Mouse (Mus musculus): Measurements from ENCODE around the gene Anxa4.

Anxa4 gene

DNA sequence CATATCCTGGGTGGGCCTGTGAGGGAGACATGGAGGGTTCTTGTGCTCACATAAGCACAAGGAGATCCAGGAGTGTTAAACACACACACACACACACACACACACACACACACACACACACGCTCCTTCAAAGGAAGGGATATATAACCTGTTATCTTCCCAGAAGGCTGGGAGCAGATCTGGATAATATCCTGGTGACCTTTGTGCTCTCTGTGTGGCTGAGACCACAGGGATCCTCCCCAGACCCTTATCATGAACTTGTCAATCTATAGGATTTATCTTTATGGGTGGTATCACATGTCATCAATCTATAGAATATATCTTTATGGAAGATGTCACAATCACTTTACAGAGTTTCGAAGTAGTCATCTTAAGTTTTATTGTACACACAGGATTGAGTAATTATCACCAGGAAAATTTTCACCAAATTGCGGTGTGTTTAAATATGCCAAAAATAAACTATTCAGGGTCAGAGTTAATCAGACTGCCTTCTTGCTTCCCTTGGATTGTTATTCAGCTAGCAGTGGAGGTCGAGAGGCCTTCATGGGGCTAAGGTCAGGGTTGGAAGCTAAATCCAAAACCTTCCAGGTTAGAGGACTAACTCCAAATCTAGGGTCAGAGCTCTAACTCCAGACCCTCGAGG, 40.4 kb downstream of the Anxa4 start:
- DNase-seq (ENCODE audit: low spot score in 2 of 2): no peak

DNA sequence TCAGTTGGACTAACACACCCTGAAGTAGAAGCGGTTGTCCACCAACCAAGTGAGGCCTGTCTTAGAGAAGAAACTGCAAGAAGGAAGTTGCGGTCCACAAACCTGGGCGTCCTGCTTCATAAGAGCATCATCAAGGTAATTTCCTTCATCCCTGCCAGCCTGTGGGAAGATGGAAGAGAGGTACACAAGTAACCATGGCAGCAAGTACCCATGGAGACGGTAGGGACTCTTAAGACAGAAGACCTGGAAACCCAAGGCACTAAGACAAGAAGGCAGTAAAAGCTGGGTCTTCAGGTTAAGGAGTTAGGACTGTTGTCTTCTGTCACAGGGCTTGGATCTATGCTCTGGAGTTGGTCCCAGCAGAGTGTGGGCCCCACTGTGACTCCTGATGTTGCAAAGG, 42.4 kb downstream of the Anxa4 start:
- no peak for DNase-seq (ENCODE audit: low spot score in 2 of 2)

DNA sequence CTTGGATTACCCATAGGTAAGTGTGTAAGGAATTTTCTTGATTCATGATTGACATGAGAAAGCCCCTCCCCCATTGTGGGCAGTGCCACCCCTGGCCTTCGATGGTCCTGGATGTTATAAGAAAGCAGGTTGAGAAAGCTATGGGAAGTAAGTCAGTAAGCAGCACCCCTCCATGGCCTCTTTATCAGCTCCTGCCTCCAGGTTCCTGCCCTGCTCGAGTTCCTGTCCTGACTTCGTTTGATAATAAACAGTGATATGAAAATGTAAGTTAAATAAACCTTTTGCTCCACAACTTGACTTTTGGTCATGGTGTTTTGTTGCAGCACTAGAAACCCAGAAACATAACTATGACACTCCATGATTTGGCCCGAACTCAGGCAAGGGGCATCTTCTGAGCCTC, 43.6 kb downstream of the Anxa4 start:
- DNase-seq (ENCODE audit: low spot score in 2 of 2): no peak

DNA sequence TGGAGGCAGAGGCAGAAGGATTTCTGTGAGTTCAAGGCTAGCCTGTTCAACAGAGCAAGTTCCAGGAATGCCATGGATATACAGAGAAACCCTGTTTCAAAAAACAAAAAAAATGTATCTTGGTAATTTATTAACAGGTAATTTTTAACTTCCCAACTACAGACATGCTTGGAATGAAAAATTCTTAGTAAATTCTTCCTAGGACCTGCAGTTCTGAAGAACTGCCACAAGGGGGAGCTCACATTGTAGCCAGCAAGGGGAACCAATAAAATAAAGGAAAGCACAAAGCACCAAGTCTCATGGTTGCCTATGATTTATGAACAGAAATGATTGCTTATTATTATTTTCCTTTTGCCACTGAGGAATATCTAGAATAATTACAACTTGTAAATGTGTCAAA, 46.2 kb downstream of the Anxa4 start:
- peak in 1 of 2 experiments; percentile 43 for DNase-seq (ENCODE audit: low spot score in 2 of 2)

DNA sequence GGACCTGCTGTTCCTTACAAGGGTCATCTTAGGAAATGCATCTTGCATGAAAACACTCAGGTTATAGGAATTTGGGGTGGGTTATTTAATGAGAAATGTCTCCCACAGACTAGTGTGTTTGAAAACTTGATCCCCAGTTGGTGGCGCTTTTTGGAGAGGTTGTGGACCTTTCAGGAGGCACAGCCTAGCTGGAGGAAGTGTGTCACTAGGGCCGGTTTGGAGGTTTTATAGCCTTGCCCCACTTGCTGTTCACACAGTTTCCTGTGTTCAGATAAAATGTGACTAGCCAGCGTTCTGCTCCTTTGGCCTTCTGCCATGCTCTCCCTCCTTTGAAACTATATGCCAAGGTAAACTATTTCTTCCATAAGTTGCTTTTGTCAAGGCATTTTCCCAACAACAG, 52.7 kb downstream of the Anxa4 start:
- no peak for DNase-seq (ENCODE audit: low spot score in 2 of 2)

DNA sequence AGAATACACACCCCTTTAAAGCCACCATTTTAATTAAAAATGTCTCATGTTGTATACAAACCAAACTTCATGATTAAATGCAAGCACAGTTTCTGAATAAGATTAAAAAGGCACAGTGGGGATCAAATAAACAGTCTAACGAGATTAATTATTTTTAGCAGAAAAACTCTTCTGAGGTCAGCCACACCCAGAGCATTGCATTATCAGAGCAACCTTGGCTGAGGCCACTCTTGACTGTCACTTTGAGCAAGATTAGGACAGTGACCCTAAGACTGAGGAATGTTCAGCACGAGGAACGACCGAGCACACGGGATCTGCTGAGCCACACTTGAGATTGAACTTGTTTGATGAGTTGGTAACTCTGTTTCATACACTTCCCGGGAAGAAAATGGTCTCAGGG, 56.6 kb downstream of the Anxa4 start:
- no peak for DNase-seq (ENCODE audit: low spot score in 2 of 2)

DNA sequence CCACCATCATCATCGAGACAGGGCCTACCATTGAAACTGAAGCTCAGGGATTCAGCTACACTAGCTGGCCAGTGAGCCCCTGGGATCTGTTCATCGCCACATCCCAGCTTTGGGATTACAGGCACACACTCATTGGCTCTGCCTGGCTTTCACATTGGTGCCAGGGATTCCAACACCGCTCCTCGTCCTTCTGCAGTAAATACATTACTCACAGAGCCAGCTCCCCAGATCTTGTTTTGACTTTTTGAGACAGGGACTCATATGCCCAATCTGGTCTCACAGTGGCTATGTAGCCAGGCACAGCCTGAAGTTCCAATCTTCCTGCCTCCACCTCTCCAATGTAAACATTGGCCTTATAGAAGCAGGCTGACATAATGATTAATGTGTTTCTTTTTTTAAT, 57.1 kb downstream of the Anxa4 start:
- no peak for DNase-seq (ENCODE audit: low spot score in 2 of 2)

DNA sequence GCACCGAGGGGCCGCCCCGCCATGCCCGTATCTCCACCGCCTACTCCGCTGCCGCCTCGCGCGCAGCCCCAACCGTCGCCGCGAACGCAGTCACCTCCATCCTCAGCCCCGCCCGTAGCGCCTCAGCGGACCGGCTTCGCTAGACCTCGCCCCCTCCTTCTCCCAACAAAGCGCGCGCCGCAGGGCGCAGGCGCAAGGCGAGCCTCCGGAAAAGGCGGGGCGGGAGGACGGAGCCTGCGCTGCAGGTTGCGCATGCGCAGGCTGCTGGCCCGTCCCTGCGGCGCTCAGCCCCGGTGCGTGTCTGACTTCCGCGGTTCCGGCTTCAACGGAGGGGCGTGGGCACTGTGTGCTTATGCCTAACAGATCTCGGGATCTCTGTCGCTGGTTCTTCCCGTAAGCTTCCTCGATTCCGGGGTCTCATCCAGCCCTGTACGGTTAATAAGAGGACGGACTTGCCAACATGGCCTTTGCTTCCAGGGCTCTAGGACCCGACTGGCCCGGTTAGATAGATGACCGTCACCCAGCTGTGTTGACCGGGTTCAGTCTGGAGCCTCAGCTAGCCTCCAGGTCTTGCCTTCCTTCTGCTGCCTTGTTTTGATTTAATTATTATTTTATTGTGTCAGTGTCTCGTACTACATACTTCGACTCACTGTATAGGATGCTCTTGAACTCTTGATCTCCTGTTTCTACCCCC, 60.1 kb downstream of the Anxa4 start, which contains the start of gene Gmcl1:
TSS of gene Gmcl1 (minus strand) at position 201 of the 694 bp plus-strand sequence.
- DNase-seq (ENCODE audit: low spot score in 2 of 2): peak; percentile 85 to 93

DNA sequence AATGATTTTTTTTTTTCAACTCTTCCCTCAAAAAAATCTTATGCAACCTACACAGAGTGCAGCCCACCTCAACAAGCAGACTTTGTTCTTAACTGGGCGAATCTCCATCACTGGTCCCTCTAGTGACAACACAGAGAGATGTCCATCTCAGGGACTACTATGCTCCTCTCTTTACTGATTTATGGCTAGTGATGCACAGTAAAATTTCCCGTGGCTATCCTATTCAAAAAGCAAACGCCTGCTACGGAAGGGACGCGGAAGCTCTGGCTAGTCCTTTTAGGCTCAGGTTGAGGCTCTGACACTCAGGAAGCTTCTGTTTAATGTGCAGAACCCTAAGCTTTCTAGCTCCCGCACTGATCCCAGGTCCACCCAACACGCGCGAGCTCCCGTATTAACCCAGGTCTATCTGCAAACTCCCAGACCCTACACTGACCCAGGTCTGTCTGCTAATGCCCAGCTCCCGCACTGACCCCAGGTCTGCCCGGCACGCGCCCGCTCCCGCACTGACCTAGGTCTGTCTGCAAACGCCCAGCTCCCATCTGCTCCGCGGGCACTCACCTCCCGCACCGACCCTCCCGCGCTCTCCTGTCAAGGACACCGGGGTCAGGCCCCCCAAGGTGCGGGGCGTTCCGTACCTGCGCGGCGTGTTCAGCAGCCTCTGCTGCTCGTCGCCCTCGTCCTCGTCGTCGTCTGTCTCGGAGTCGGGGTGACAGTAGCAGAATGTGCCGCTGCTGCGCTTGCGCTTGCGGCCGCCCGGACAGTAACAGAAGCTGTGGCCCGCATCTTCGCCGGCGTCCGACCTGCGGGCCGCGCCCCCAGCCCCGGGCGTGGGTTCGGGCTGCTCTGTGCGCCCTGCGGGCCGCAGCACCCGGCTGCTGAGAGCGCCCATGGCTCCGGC, 60.9 kb downstream of the Anxa4 start:
- peak; percentile 29 to 60 for DNase-seq (ENCODE audit: low spot score in 2 of 2)

DNA sequence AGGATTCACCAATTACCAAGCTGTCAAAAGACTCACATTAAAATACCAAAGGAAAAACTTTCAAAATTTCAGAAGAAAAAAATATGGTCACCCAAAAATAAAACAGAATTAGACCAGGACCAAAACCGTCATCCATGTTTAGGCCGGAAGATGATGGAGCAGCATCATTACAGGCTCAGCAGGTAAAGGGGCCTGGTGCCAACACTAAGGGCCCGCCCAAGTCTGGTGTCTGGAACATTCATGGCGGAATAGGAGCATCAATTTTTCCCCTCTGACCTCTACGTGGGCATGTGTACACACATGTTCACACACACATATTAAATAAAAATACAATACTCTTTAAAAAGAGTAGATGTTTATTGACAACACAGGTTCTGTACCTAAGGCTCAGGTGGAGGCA, 64.7 kb downstream of the Anxa4 start:
- DNase-seq (ENCODE audit: low spot score in 2 of 2): no peak

DNA sequence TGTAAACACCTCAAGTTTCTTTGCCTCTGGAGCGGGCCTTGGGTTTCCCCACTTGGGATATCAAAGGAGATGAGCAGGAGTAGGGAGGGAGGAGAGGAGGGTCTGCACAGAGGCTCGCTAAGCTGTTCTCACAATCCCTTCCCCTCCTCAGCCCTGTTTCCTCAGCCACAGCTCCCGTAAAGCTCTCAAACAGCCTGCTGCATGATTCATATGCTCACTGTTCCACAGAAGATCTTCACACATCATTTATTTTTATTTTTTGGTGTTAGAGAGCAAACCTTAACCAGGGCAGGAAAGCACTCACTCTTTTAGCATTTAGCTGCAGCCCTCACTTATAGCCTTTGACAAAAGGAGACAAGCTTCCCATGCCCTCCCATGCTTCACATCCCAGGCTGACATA, 71.4 kb downstream of the Anxa4 start:
- no peak for DNase-seq (ENCODE audit: low spot score in 2 of 2)

DNA sequence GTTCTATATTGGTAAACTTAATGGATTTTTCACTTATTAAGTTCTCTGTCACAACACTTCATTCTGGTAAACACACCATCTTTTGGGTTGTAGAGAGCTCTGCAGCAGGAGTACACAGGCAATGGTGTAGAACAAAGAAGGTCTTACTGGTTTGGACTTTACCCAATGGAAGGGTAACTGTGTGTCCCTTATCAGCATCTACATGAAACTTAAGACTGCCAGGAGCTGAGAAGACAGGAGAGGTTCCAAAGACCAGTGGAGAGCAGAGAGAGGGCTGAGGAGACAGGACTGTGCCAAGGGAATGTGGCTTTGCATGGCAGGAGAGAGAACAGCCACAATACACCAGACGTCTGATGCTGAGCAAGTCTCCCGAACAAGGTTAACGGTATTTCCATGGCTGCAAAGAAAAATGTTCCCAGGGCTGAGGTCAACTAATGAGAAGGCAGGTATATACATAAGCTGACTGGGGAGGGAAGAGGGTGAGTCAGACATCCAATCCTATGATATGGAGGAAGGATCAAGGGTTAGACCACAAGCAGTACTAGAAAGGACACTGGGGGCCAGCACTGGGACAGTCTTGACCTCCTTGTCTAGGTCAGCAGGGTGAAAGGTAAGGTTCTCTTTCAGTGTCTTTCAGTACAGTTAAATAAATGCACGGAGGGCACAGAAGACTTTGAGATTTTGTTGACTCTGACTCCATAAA, 85.2 kb downstream of the Anxa4 start:
- no peak for DNase-seq (ENCODE audit: low spot score in 2 of 2)

DNA sequence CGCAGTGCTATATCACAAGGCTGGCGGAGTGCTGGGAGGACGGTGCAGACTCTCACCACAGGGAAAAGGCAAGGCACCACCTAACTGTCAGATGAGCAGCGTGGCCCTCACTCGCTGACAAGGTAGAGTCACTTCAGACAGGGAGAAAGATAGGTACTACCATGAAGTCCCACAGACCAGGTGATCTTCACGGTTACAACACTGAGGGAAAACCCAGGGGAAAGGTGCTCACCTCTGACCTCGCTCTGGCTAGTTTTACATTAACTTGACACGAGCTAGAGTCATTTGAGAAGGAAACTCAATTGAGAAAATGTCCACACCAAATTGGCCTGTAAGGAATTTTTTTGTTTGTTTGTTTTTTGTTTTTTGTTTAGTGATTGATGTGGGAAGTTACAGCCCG, 90.8 kb downstream of the Anxa4 start:
- DNase-seq (ENCODE audit: low spot score in 2 of 2): no peak

DNA sequence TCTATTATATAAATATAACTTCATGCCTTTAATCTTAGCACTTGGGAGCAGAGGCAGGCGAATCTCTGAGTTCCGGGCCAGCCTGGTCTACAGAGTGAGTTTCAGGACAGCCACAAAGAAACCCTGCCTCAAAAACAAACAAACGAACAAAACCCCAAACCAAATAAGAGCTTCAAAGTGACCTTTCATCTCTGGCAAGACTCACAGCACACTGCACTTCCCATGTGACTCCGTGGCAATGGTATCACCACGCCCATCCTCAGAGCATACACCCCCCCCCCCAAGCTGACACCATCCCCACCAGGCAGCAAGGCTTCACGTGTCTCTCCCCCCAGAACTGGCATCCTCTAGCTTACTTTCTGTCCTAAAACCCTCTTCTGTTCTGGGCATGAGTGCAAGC, 95.5 kb downstream of the Anxa4 start:
- no peak for DNase-seq (ENCODE audit: low spot score in 2 of 2)

DNA sequence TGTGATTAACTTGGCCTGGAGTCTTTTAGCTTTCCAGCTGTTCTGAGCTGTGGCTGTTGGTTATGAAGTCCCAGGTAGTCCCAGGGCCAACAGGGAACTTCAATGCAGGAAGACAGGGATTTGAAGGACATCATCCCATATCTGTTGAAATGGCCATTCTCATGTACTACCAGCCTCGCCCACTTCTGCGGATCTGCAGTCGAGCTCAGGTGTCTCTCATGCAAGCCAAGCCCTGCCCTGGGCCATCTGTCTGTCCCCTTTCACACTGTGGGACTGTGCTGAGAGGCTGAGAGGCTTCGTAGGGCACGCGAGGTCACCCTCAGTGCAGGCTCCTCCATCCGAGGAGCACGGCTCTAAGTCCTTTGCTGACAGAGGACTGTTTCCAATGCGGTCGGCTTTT, 97.2 kb downstream of the Anxa4 start:
- no peak for DNase-seq (ENCODE audit: low spot score in 2 of 2)

DNA sequence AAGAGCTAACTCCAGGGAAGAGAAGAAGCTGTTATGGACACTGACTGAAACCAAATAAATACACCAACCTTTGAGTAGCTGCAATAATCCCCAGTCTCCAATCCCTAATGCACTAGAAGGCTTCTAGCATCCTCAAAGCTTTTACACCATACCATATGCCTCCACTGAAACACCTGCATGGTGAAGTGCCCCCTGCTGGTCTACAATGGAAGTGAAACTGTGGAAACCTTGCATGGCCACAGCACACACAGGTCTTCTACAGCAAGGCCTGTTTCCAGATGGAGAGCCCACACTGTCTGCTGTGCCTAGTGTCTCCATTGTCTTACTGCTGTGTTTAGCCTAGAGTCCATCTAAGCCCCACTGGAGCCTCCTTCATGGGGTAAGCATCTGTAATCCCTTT, 98.9 kb downstream of the Anxa4 start:
- peak in 1 of 2 experiments; percentile 40 for DNase-seq (ENCODE audit: low spot score in 2 of 2)

DNA sequence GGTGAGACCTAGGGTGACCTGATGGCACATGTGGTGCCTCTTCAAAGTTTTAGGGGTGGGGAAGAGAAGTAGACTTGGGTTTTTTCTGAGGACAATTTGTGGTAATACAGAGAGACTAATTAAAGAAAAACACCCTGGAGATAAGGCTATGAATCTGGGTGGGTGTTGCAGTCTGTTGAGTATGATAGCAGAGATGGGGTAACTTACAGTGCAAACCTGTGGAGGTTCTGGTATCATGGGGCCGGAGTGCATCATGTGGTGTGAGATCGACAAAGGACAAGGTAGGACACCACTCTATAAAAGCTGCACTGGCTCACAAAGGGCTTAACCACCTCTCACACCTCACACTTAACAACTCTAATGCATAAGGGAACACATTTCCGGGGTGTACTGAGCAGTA, 103.7 kb downstream of the Anxa4 start:
- no peak for DNase-seq (ENCODE audit: low spot score in 2 of 2)

DNA sequence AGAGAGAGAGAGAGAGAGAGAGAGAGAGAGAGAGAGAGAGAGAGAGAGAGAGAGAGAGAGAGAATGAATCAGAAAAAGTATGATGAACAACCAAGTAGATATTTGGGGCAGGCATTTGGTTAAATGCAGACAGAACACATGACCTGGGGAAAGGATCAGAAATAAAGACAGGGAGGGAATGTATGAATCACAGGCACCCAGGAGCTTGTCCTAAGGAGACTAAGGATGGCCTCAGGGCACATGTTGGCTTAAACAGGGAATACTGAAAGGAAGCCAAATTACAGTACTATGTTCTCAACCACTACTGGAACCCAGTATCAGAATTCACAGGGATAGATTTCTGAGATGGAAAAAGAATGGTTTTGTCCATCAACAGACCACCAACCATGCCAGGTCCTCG, 106.4 kb downstream of the Anxa4 start:
- no peak for DNase-seq (ENCODE audit: low spot score in 2 of 2)
